Mouse (Mus musculus): ENCODE results near the gene Washc4.
"Not testable (repeated sequence)": the region's sequence is repeated elsewhere in the genome, so short reads cannot be mapped to it uniquely, and the experiment has no call there.

Washc4 gene

GRCm38 (mm10) chr10:83543439-83544102 is at the start of gene Washc4:
Gene Washc4, plus strand, starts transcription at chr10:83543752.
- peak; percentile 97 to 98 for DNase-seq

GRCm38 (mm10) chr10:83497321-83497720 is 46.2 kb upstream of the Washc4 start:
- DNase-seq = no peak

- DNase-seq = peak; percentile 28 to 37
These were observed 34.4 kb upstream of the Washc4 start for GRCm38 (mm10) chr10:83508962-83509660.

- no peak for DNase-seq
These were observed 32.2 kb upstream of the Washc4 start for GRCm38 (mm10) chr10:83511304-83511703.

GRCm38 (mm10) chr10:83513736-83514135 is 29.8 kb upstream of the Washc4 start:
- no peak for DNase-seq

GRCm38 (mm10) chr10:83520990-83521389 is 22.6 kb upstream of the Washc4 start:
- DNase-seq = no peak

GRCm38 (mm10) chr10:83524238-83524637 is 19.3 kb upstream of the Washc4 start:
- DNase-seq = not testable (repeated sequence)

- no peak for DNase-seq
These were observed 13.1 kb upstream of the Washc4 start for GRCm38 (mm10) chr10:83530384-83530967.

- peak; percentile 52 to 75 for DNase-seq
These were observed 10.2 kb upstream of the Washc4 start for GRCm38 (mm10) chr10:83533258-83533909.

GRCm38 (mm10) chr10:83533910-83534283 is 9.7 kb upstream of the Washc4 start, which contains the start of gene Aldh1l2:
Gene Aldh1l2, minus strand, starts transcription at chr10:83534140.
- peak; percentile 81 to 85 for DNase-seq

GRCm38 (mm10) chr10:83536436-83536835 is 7.1 kb upstream of the Washc4 start:
- DNase-seq = no peak

- no peak for DNase-seq
These were observed 4.1 kb upstream of the Washc4 start for GRCm38 (mm10) chr10:83539311-83539980.

GRCm38 (mm10) chr10:83540092-83540491 is 3.5 kb upstream of the Washc4 start:
- peak; percentile 21 to 24 for DNase-seq

- peak in 1 of 2 experiments; percentile 30 for DNase-seq
These were observed 1.3 kb upstream of the Washc4 start for GRCm38 (mm10) chr10:83542241-83542640.

GRCm38 (mm10) chr10:83544103-83544479 is 539 bp downstream of the Washc4 start:
- DNase-seq = no peak

- DNase-seq = no peak
These were observed 1.8 kb downstream of the Washc4 start for GRCm38 (mm10) chr10:83545341-83545740.

GRCm38 (mm10) chr10:83563005-83563404 is 19.5 kb downstream of the Washc4 start:
- DNase-seq = no peak

GRCm38 (mm10) chr10:83565449-83566441 is 22.2 kb downstream of the Washc4 start:
- DNase-seq = no peak

GRCm38 (mm10) chr10:83590801-83591200 is 47.2 kb downstream of the Washc4 start:
- no peak for DNase-seq

GRCm38 (mm10) chr10:83592616-83593015 is 49.1 kb downstream of the Washc4 start:
- DNase-seq = no peak

GRCm38 (mm10) chr10:83594526-83594925 is 51.0 kb downstream of the Washc4 start:
- no peak for DNase-seq

GRCm38 (mm10) chr10:83600650-83601049 is 57.1 kb downstream of the Washc4 start:
- DNase-seq = no peak
